Mouse (Mus musculus): ENCODE measurements at regions not wholly inside any gene's neighbourhood (a gene's known extent, or its start where the extent isn't known, plus 50 kb on each side); places are given as distances from the start of the nearest gene placed in this dataset.
"Not testable (repeated sequence)": the region's sequence is repeated elsewhere in the genome, so short reads cannot be mapped to it uniquely, and the experiment has no call there.

DNA sequence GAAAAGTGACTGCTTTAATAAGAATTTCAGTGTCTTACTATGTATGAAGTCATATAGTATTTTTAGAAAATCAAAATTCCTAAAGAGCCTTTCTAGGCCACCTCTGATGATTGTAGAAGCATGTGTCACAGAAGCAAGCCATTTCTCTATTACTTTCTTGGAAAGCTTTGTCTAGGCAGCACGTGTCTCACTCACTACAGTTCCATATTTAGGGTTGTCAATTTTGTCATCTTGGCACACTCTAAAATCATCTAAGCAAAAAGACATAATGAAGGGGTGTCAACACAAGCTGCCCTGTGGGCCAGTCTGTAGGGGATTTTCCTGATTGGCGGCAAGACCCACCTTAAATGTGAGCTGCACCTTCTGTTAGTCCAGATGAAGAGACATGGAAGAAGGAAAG lies 723.1 kb upstream of the Brinp1 start:
- no peak for DNase-seq

DNA sequence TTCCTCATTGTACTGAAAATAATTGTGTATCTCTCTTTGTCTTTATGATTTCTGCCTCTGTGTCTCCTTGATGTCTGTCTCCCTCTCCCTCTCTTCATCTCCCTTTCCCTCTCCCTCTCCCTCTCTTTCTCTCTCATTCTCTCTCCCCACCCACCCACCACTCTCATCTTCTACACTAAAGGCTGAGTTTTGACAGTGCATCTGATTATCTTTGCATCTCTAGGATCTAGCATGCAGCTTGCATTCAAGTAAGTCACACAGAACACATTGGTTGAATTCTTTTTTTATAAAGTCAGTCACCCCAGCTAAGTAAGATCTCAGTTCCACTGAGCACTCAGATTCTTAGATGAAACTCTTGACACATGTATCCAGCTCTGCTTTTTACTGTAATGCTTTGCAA lies 719.3 kb upstream of the Brinp1 start:
- DNase-seq: no peak

DNA sequence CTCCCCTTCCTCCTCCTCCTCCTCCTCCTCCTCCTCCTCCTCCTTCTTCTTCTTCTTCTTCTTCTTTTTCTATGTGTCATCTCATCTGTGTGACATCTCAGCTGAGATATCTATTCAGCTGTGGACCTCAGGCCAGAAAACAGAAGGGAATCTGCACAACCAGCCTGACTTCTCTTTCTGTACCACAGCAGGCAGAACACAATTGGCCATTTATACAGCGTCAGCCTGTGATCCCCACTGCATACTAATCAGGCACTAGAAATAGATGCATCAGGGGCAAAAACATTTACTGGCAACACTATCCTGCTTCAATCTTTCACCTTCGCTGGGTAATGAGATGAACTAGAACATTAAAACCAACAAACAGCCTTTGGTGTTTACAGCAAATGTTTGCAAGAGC lies 674.7 kb upstream of the Brinp1 start:
- DNase-seq: no peak

DNA sequence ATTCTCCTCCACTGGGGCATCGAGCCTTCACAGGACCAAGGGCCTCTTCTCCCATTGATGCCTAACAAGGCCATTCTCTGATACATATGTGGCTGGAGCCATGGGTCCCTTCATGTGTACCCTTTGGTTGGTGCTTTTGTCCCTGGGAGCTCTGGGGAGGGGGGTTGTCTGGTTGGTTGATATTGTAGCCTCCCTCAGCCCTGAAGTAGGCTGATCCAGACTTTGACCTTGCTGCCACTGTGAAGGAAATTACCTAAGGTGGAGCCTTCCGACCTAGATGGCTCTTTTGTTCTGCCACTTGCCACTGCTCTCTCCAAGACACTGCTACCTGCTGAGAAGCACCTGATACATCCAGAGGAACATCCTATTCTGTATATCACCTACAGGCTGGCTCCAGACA lies 672.2 kb upstream of the Brinp1 start:
- DNase-seq: not testable (repeated sequence)

DNA sequence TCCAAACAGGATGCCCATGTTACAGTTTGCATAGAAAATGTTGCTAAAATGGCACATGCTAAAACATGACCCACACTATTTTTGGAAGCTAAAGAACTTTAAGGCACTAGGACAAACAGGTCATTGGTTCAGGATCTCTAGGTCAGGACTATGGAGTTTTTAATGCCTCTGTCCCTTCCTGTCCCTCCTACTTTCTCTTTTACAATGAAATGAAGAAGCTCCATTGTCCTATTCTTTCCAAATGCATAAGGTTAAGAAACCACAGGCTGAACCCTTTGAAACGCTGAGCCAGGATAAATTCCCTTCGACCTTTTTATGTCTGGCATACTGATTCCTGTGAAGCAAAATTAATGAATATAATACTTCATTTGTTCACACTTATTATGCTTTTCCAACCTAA lies 671.6 kb upstream of the Brinp1 start:
- no peak for DNase-seq

DNA sequence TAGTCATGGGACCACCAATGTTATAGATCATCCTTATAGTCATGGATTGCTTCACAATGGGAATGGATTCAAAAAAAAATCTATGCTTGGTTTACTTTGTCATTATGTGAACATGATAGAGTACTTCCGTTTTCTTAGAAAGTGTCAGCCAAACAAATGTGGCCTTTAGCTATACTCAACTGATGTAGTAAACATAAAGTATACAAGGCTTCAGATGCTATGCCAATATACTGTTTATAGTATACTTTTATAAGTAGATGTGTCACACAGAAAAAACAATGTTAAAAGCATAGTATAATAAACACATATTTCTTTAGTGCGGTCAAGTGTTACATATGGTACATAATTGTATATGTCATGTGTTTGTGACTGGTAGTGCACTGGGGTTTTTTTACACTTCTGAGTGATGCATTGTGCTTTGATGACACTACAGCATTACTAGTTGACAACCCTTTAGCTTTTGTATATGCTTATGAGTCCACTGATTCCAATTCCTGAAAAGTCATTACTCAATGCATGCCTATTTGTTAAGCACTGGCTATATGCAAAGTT lies 666.9 kb upstream of the Brinp1 start:
- DNase-seq: no peak

DNA sequence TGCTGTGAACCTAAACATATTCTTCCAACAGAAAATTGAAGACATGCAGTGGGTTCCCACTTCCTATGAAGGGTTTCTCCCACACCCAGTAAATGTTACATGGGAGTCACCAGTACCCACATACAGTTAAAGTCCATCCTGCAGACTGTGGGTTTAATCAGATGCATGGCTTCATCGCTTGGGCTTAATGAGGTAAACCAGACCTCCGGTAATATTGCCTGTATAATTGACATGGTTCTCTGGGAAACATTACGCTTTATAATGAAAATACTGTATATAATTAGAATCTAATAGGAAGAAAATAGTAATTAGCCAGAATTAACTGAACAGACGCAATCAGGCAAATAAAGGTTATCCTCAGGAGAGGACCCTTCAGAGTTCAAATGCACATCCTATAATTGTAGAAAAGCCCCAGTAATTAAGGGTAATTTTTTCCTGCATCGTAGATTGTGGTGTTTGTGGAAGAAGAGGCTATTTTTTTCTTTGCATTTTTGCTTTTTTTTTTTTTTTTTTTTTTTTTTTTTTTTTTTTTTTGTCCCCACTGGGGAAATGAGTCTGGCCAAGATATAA lies 664.0 kb upstream of the Brinp1 start:
- DNase-seq: no peak

DNA sequence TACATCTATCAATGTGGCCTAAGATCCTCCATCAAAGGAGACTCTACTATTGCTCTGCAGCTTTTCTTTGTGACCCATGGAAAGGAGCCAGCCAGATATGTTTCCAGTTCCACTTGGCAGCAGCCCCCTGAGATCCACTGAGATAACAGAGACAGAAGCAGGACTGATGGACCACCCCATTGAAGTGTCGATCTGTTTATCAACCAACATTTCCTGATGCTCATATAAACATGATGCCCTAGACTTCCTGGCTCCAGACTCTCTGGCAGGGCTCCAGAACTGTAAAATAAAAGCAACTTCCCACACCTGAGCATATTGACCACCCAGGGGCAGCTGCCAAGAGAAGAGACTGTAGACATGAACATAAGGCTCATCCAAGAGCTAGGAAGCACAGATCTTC lies 660.7 kb upstream of the Brinp1 start:
- no peak for DNase-seq

DNA sequence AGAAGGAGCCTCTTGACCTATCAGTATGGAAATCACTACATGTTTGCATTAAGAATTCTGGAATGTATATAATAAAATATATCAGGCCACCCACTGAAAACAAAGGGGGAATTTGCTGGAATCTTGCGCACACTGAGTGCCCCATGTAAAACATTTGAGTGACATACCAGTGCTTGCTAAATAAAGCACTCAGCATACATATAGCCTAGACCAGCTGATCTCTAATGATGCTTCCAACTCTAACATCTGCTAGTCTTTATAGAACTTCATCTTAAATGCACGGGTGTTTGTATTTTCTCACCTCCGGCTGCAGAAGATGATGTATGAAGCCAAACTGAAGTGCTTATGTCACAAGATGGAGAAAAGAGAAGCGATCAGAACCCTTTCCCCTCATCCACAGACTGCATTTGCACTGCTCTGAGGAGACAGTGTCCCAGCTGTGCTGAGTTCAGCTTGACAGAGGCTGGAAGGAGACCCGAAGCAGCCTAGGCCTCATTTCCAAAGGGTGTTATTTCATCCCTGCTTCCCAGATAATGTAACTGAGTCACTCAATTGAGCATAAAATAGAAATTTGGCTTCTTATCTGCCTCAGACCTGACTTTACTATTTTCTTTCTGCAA lies 657.6 kb upstream of the Brinp1 start:
- DNase-seq: no peak

DNA sequence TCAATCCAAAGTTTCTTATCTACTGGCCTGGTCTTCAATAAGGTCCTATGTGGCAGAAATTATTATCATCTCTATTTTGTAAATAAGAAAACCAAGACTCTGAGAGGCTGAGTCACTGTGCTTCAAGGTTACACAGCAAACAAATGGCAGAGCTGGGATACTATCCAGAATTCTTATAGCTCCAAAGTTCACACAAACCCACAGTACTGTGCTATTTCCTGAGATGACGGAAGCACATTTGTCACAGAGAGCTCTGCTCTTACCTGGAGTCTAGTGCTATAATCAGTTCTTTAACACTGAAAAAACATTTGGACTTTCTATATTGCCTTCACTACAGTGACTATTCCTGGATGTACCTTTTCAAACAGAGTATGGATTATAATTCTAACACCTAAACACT lies 654.7 kb upstream of the Brinp1 start:
- no peak for DNase-seq

DNA sequence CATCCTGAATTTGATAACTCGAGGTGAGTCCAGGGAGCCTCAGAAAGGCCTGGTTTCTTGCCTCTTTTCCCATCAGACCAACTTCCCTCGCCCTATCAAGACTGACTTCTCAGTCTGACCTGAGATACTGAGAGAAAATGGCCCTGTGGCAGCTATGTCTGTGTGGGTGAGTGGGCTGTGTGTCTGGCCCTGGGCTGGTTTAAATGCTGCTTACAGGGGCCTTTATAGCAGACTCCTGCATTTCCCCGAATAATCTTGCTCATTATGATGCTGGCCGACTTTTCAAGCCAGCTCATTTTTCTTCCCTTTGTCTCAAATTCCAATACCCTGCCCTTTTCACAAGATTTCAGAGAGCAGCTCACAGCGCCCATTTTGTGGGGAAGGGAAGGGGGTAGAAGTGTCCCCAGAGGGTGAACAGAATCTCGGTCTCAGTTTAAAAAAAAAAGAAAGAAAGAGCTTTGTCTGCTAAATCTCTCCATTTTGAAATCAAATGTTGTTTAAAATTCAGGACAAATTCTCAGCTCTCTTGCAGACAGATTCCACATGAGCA lies 642.9 kb upstream of the Brinp1 start:
- DNase-seq: no peak

DNA sequence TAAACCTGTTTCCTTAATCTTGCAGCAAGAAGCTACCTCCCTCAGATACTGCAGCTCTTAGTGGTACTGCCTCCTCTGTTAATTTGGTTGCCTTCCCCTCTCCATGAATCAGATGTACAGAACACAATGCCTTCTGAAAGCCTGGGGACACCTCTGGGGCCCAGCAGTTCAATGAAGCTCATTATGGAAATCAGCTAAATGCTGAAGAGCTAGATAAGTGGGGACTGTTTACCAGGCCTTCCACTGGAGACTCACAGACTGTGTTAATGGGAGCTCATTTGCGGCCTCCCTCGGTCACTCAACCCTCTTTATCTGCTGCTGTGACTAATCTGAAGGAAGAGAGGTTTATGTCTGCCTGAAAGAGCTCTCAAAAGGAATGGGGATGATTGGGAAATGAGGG lies 639.8 kb upstream of the Brinp1 start:
- no peak for DNase-seq

DNA sequence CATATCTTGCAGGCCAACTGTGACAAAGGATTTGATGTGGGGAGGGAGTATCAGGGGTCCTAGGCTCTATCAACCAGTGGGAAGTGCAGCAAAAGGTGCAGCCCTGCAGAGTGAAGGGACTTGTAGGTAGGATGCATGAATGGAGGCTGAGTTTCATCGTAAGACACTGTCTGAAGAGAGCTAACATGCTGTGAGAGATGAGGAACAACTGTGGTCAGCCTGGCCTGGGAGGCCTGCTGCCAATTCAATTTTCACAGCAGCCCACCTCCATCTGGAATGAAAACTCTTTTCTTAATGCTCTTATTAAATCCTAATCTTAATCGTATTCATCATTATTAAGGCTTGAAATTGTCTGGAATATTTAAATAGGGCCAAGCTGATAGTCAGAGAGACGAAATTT lies 622.1 kb upstream of the Brinp1 start:
- no peak for DNase-seq

DNA sequence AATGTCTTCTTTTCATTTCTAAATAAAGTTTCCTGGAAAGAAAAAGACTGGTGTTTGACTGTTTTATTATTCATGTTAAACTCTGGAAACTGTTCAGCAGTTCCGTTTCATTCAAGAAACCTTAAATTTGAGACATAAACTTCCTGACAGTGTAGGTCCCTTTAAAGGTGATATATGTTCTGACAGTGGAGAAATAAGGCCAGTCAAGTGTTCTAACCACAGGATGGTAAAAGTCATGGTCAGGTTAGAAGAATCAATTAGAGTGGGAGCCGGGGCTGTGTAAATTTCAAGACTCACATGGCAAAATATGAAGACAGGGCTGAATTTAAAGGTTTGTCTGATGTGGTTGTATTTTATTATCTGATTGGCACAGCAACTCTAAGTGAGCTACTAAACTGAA lies 593.9 kb upstream of the Brinp1 start:
- no peak for DNase-seq

DNA sequence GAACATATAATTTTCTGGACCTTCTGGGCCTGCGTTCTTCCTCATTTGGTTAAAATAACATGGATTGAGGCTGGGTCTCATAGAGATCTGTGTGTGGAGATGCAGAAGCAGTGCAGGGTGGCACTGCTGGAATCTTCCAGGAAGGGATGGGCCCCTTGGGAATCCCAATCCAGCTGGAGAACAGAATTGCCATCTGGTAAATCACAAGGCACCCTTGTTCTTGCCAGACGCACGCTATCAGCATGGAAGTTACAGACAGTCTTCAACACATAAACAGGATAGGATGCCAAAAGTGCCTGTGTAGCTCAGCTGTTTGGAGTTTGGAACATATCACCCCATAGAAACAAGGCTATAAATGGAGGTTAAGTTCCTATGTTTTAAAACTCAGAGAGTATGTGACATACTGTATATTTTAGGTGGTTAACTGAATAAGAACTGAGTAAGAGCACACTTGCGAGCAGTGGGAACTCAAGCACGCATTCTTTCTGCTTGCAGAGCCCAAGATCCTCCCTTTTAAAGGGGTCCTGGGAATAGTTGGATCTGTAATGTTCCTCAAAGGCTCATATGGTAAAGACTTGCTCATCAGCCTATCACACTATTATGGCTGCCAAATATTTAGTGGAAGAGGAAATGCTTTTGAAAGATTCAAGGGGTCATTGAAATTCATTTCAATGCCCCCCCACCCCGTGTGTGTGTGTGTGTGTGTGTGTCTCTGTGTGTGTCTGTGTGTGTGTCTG lies 584.1 kb upstream of the Brinp1 start:
- peak; percentile 14 for DNase-seq

DNA sequence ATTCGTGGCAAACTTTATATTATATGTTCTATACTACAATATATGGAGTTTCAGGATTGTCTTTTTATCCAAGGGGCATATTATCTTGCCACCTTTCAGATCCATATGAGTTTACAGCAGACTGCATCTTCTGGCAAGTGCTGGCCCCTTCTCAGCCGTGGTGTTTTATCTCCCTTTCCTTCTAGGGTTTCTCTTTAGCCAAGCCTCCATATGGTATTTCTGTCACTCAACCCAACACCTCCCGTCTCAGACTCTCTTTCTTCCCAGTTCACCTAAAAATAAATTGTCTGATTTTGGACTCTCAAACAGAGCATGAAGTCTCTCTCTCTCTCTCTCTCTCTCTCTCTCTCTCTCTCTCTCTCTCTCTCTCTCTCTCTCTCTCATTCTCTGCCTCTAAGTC lies 578.9 kb upstream of the Brinp1 start:
- no peak for DNase-seq

DNA sequence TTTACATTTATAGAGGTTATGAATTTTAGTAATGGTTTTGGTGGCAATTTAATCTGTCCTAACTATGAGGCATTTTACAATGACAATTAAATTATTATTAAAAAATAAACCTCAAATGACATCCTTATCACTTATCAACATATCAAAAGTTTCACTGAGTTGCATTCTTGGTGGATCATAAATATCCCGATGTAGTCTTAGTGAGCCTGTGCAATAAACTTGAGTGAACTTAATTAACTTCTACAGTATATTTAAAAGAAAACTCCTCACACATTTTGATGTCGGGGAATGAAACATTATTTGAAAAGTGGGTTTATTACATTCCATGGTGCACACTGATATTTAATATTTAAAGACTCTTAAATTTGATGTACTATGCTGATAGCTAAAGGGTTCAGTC lies 568.9 kb upstream of the Brinp1 start:
- no peak for DNase-seq

DNA sequence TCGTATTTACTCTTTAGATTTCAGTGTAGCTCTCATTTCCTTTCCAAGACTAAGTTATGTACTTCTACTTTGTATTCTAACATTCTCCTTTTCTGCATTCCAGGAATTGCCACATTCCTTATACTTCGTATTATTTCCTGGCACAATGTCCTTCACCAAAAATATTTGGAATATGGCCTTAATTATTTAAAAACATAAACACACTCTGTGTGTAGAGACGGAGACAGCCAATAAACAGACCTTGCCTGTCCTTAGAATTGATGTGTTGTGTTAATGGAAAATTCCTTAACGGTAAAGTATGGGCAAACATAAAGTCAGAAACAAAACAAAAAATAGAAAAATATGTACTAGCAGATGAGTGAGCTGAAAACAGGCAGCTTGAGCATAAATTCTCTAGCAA lies 554.1 kb upstream of the Brinp1 start:
- no peak for DNase-seq

DNA sequence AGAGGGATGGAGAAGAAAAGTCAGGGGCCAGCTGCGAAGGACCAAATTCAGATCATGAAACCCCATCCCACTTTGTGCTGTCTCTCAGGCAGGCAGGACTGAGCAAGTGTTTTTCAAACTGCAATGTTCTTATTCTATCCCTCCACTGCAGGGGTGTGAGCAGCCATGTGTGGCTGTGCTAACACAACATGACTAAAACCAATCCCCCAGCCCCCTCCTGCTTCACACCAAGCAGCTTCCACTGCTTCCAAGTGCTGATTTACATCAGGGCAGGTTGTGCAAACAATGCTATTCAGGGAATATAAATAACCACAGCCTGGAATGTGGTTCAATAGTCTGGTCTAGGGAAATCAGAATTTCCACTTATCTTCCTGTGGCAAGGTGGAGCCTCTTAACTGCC lies 517.0 kb upstream of the Brinp1 start:
- DNase-seq: peak; percentile 6

DNA sequence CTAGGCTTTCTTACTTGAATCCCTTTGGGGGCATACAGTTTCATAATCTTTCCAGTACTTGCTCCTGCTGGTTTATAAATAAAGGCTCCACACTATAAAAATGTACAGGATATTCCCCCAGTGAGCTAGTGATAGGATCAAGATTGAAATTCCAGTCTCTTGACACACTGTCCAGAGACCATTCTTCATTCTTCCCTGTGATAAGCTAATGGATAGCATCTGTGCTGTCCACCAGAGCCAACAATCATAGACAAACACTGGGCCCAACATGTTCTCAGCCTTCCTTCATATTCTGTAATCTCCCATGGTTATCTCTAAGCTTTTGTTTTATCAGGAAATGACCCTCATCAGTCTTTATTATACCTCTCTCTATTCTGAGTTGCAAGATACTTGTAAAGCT lies 505.8 kb upstream of the Brinp1 start:
- DNase-seq: no peak

DNA sequence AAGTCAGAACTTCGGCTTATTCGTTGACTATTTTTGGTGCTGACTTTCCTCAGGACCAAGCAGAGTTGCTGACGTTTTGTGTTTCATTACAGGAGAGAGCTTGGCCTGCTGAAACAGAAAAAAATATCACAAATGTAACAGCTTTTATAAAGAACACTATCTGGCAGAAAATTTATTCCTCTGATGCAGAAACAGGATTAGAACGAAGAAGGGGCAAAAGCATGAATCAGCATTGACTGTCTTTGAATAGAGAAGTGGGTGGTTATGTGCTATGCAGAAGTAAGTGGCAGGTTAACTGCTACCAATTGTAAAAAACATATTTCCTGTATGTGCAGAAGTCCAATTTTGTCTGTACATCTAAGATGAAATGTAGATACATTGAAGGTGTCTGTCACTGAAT lies 502.2 kb upstream of the Brinp1 start:
- DNase-seq: no peak

DNA sequence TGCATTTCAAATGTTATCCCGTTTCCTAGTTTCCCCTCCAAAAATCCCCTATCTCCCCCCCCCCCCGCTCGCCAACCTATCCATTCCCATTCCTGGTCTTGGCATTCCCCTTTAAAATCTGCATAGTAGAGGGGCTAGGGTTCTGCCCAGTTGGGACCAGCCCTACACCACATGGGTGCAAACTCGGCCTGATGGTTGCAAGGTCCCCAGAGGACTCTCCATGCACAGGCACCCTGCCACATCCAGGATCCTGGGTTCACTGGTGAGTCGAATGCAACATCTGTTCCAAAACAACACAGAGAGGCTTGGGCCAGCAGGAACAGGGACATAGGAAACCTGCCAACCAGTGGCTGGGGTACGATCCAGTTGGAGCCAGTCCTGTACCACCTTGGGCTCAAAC lies 492.0 kb upstream of the Brinp1 start:
- no peak for DNase-seq

DNA sequence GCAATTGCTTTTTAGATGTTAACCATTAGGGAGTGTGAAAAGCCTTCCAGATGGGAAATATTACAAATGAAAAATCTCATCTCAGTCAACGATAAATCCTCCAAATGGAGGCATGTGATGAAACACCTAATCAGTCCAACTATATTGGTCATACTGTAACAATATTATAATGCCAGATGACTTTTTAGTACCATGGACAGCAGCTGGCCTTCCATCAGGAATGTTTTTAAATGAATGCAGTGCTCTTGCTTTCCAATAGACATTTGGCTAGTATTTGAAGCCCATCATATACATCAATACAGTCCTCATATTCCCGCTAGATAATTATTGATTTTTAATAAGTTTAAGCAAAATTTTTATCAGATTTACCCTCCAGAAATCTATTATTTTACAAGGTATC lies 489.8 kb upstream of the Brinp1 start:
- peak; percentile 28 for DNase-seq

DNA sequence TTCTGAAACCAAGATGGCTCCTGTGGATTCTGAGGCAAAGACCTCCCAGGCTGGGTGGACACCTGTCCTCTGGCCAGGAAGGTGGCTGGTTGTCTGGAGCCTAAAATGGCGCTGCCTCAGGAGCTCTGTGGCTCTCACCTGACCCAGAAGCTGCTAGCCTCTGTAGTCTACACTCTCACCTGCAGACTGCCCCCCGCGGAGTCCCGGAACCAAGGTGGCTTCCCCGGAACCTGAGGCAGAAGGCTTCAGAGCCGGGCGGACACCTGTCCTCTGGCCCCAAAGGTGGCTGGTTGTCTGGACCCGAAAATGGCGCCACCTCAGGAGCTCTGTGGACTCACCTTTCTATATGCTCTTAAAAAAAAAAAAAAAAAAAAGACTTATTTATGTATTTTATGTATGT lies 481.2 kb upstream of the Brinp1 start:
- DNase-seq: no peak
